13 mouse cellular contexts compared by ENCODE assay signal in genomic region chr4:102275716-102276115, GRCm38 (mm10).
DNase-seq lines count a peak whose midpoint lies in the region.
"Had no signal": no experiment of that assay in that cellular context is flagged by ENCODE, and none has a peak within 500 bp of the region (broad histone marks: within the 10 kb centered on the region; RNA-seq: fewer than 3 reads in every experiment).

No protein-coding gene starts in this region.

- H3K4me3 ChIP-seq in limb, embryonic 10.5 days: no peak overlapping the region

- no peaks in the 10 kb centered on the region for H3K36me3 ChIP-seq in limb, embryonic 10.5 days

- peak; percentile 60 for DNase-seq in layer of hippocampus, adult 11-12 months (ENCODE audit: low spot score)
- DNase-seq in layer of hippocampus, postnatal 25 days (ENCODE audit: extremely low spot score in 1 of 2, low spot score in 1 of 2): no peak
- peak; percentile 49 to 58 for DNase-seq in layer of hippocampus, adult 8-10 months (ENCODE audit: low spot score in 2 of 2)
- peak; percentile 42 to 64 for DNase-seq in left cerebral cortex, postnatal 14 days (ENCODE audit: low spot score in 2 of 2)
- DNase-seq in right cerebral cortex, postnatal 4 days: peak; percentile 21
- no peak for DNase-seq in heart, adult 8-10 months (ENCODE audit: low spot score)
- no peak for DNase-seq in limb, embryonic 10.5 days (ENCODE audit: low spot score)
- DNase-seq in thymus, postnatal 10 days (ENCODE audit: low spot score in 2 of 2): no peak
- DNase-seq: adrenal gland, postnatal 25 days; cerebellum, postnatal 36 days; heart, postnatal 10 days; lung, postnatal 14 days had no signal

- 81% methylated on average over 4 of the region's 4 CpGs for WGBS in limb, embryonic 10.5 days

- intact Hi-C loops in left cerebral cortex, postnatal 14 days (cut with DNase I): no loop called here

- no peak overlapping the region for H3K27ac ChIP-seq in limb, embryonic 10.5 days
- H3K27ac ChIP-seq: liver, embryonic 14.5 days had no signal

- no peaks in the 10 kb centered on the region for H3K9me3 ChIP-seq in limb, embryonic 10.5 days (replicated peaks)

- no peaks in the 10 kb centered on the region for H3K4me1 ChIP-seq in limb, embryonic 10.5 days

- H3K27me3 ChIP-seq in limb, embryonic 10.5 days (ENCODE audit: low read depth, poor library complexity, severe bottlenecking): no peaks in the 10 kb centered on the region

Comparison
In these comparisons a context has a peak if more than half of its experiments do, and no peak if none do; other contexts are left out.
1. DNase-seq: peak in layer of hippocampus, adult 11-12 months (single experiment), layer of hippocampus, adult 8-10 months (2 of 2), left cerebral cortex, postnatal 14 days (2 of 2) and right cerebral cortex, postnatal 4 days (single experiment); none in layer of hippocampus, postnatal 25 days (0 of 2), heart, adult 8-10 months (single experiment), limb, embryonic 10.5 days (single experiment) and thymus, postnatal 10 days (0 of 2).